Mouse (Mus musculus): ENCODE measurements around the gene Ecel1.

- peak; percentile 76 for TF ChIP-seq CTCF (IDR thresholded peaks at IDR 0.05)
- TF ChIP-seq EP300 (IDR thresholded peaks at IDR 0.05), result no peak
These were observed 28.4 kb upstream of the Ecel1 start for GRCm38 (mm10) chr1:87184751-87185139.
